Mouse (Mus musculus): ENCODE results near the gene Abhd18. TPM values are rescaled to one million over a fixed set of nuclear protein-coding genes. Genes with fewer than 3 reads are reported as not detected.
"Not testable (repeated sequence)": the region's sequence is repeated elsewhere in the genome, so short reads cannot be mapped to it uniquely, and the experiment has no call there.

Abhd18 gene
- total RNA-seq (2021), result 1 to 10 TPM; 3.0 to 6.1 TPM
- long read RNA-seq, experiment 1, partial matches to known transcripts, result 0 of 5 reads
- long read RNA-seq, experiment 1, other reads (novel, unspliced or antisense), result 1 of 5 reads
- long read RNA-seq, experiment 2, transcript Abhd18-201 (13 exons, 3,277 nt), result major isoform, 5 of 6 reads
- long read RNA-seq, experiment 2, partial matches to known transcripts, result 0 of 6 reads
- long read RNA-seq, experiment 2, other reads (novel, unspliced or antisense), result 1 of 6 reads

- DNase-seq (ENCODE audit: low spot score in 2 of 2), result not testable (repeated sequence)
These were observed at the start of gene Abhd18 for GRCm38 (mm10) chr3:40846957-40847017. Gene Abhd18 (plus strand): TSS chr3:40846970.

GRCm38 (mm10) chr3:40798054-40798453, 48.7 kb upstream of the Abhd18 start:
- no peak for DNase-seq (ENCODE audit: low spot score in 2 of 2)

GRCm38 (mm10) chr3:40798500-40798899, 48.3 kb upstream of the Abhd18 start:
- DNase-seq (ENCODE audit: low spot score in 2 of 2), result peak; percentile 20 to 38

- peak; percentile 95 for DNase-seq (ENCODE audit: low spot score in 2 of 2)
These were observed 47.0 kb upstream of the Abhd18 start, which contains the start of gene Plk4 for GRCm38 (mm10) chr3:40799530-40800372. Gene Plk4 (plus strand): TSS chr3:40800019.

GRCm38 (mm10) chr3:40800373-40800823, 46.4 kb upstream of the Abhd18 start:
- DNase-seq (ENCODE audit: low spot score in 2 of 2), result peak in 1 of 2 experiments; percentile 43

- no peak for DNase-seq (ENCODE audit: low spot score in 2 of 2)
These were observed 39.9 kb upstream of the Abhd18 start for GRCm38 (mm10) chr3:40806871-40807270.

GRCm38 (mm10) chr3:40808686-40809085, 38.1 kb upstream of the Abhd18 start:
- DNase-seq (ENCODE audit: low spot score in 2 of 2), result no peak

- DNase-seq (ENCODE audit: low spot score in 2 of 2), result no peak
These were observed 36.9 kb upstream of the Abhd18 start for GRCm38 (mm10) chr3:40809894-40810293.

GRCm38 (mm10) chr3:40813275-40813674, 33.5 kb upstream of the Abhd18 start:
- DNase-seq (ENCODE audit: low spot score in 2 of 2), result no peak

- not testable (repeated sequence) for DNase-seq (ENCODE audit: low spot score in 2 of 2)
These were observed 1.2 kb upstream of the Abhd18 start for GRCm38 (mm10) chr3:40845521-40845920.

- peak; percentile 82 to 88 for DNase-seq (ENCODE audit: low spot score in 2 of 2)
These were observed 255 bp upstream of the Abhd18 start, which contains the start of gene Mfsd8 for GRCm38 (mm10) chr3:40846473-40846956. Gene Mfsd8 (minus strand): TSS chr3:40846886.

GRCm38 (mm10) chr3:40847018-40847417, 248 bp downstream of the Abhd18 start:
- peak; percentile 33 to 46 for DNase-seq (ENCODE audit: low spot score in 2 of 2)

- DNase-seq (ENCODE audit: low spot score in 2 of 2), result not testable (repeated sequence)
These were observed 1.2 kb downstream of the Abhd18 start for GRCm38 (mm10) chr3:40847936-40848335.

- DNase-seq (ENCODE audit: low spot score in 2 of 2), result not testable (repeated sequence)
These were observed 6.5 kb downstream of the Abhd18 start for GRCm38 (mm10) chr3:40853123-40853738.

- DNase-seq (ENCODE audit: low spot score in 2 of 2), result peak; percentile 90 to 93
These were observed 47.1 kb downstream of the Abhd18 start for GRCm38 (mm10) chr3:40893816-40894258.

- peak; percentile 15 to 35 for DNase-seq (ENCODE audit: low spot score in 2 of 2)
These were observed 47.6 kb downstream of the Abhd18 start for GRCm38 (mm10) chr3:40894336-40894735.

- not testable (repeated sequence) for DNase-seq (ENCODE audit: low spot score in 2 of 2)
These were observed 55.7 kb downstream of the Abhd18 start, which contains the start of gene 1700034I23Rik for GRCm38 (mm10) chr3:40902443-40902842. Gene 1700034I23Rik (minus strand): TSS chr3:40902543.

- DNase-seq (ENCODE audit: low spot score in 2 of 2), result no peak
These were observed 91.4 kb downstream of the Abhd18 start for GRCm38 (mm10) chr3:40938189-40938588.

- DNase-seq (ENCODE audit: low spot score in 2 of 2), result no peak
These were observed 91.8 kb downstream of the Abhd18 start for GRCm38 (mm10) chr3:40938592-40938991.

GRCm38 (mm10) chr3:40939019-40939418, 92.2 kb downstream of the Abhd18 start:
- DNase-seq (ENCODE audit: low spot score in 2 of 2), result no peak

- peak; percentile 100 for DNase-seq (ENCODE audit: low spot score in 2 of 2)
These were observed 102.6 kb downstream of the Abhd18 start, which contains the start of gene Larp1b for GRCm38 (mm10) chr3:40949170-40949902. Gene Larp1b (plus strand): TSS chr3:40949828.

All from adrenal gland, adult 18-20 months (tissue).